Mouse (Mus musculus): ENCODE measurements around the gene Pla1a. TPM values are rescaled to one million over a fixed set of nuclear protein-coding genes. Genes with fewer than 3 reads are reported as not detected.
A peak's percentile ranks its signal among the peaks of the same experiment; 100 is the strongest.
"Not testable (repeated sequence)": the region's sequence is repeated elsewhere in the genome, so short reads cannot be mapped to it uniquely, and the experiment has no call there.

Gene Pla1a
- total RNA-seq, 4 experiments from 2014 or later = 2.5 to 4.7 (median 3.6) TPM

DNA sequence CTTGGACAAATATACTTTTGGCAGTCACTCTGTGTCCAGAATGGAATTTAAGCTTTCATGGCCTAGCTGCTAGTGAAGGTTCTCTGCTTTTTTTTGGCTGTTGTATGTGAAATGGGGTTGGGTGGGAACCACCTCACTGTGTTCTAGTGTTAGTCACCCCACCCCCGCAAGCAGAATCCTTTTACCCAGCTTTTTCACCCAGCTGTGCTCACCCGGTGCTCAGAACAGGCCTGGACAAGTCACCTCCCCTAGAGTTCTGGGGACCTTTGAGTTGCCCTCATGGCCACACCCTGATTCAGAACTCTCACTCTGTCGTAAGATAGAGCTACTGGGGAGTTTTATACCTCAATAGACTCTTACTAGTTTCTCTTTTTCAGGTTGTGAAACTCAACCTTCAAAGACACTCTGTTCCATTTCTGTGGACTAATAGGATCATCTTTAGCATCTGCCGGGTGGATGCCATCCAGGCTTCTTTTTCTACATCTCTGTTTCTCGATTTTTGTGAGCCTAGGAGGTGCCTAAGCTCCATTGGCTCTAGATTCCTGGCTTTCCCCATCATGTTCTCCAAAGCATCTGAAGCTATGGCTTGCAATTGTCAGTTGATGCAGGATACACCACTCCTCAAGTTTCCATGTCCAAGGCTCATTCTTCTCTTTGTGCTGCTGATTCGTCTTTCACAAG is 25.8 kb upstream of the Pla1a start:
- no peak for DNase-seq (ENCODE audit: low spot score in 2 of 2)

DNA sequence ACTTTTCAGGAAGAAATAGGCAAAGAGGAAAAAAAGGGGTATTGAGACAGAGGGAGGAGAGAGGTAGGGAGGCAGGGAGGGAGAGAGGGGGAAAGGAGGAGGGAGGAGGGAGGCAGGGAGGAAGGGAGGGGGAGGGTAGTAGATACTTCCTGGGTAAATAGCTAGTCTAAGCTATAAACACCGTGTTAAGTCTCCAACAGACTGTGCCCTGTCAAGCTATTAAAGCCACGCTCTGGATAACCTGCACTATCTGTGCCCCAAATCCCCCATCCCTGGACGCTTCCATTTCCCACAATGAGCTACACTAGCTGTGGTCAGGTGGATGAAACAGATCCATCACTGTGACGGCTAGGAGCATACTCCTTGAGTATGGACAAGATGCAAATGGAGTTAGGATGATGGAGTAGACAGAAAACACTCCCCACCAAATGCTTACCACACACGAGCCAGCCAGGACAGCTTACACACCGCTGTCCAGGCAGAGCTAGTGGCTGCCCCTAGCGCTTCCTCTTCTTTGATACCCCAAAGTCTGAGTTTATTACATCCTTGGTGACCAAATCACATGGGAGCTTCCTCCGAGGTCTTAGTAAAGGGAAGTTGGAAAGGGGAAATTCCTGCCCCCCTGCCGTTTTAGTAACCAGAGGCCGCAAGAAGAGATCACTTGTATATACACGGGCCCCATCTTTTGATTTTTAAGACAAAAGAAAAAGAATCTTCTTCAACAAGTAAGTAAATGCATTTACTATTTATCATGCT is 24.0 kb upstream of the Pla1a start:
- DNase-seq (ENCODE audit: low spot score in 2 of 2) = no peak

DNA sequence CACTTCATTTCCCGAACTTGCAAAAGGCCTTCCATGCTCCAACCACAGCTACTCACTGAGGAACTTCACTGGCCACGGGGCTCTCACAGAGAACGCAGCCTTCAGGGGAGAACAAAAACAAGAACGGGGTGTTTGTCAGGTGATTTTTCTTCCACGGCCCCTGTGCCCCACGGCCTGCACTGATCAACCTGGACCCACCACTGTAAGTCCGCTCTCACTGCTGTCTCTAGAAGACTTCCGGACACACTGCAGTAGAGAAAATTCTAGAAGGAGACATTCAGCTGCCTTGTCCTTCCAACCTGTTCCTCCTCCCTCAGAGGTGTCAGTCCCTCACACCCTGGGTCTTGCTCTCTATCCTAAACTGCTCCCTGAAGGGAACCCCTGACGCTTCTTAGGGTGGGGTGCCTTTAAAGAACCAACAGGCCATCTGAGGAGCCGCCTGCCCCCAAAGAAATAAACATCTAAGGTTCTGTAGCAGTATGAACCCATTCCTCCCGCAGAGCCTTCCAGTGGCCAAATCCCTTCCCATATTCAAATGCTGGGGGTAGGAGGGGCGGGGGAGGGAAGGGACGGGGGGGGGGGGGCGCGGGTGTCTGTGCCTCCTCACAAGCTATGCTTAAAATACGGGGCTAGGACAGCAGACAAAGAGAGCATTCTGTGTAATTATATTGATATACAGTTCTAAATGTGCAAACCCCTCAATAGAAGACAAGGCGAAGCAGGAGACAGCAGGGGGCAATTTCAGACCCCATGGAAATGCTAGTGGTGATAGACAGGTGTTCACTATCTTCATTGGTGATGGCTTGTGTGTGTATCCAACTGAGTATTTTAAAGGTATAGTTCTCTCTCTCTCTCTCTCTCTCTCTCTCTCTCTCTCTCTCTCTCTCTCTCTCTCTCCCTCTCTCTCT is 22.8 kb upstream of the Pla1a start, which contains the start of gene Cd80:
Cd80 (plus strand) TSS at position 51 of the 908 bp plus-strand sequence.
- no peak for DNase-seq (ENCODE audit: low spot score in 2 of 2)

DNA sequence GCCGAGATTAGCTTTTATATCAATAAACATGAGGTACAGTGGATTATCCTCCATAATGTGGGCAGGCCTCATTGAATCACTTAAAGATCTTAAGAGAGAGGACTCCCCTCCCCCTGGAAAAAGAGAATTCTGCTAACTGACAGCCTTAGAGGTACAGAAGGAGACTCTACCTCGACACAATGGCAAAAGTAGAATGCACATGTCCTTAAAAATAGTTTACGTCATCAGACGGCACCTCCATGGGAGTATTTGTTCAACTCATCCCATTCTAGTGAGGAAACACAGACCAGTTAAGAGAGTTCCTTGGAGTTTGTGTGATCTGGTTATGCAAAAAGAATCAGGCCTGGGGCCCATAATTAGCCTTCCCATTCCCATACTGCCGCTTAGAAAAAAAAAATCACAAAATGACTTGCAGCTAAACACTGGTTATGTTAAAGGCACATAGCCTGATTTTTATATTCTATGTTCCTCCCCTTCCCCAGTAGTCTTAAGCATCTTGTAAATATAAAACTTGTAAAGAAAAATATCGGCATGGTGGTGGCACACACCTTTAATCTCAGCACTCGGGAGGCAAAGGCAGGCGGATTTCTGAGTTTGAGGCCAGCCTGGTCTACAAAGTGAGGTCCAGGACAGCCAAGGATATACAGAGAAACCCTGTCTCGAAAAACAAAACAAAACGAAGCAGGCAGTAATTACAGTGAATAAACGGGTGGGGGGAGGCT is 21.7 kb upstream of the Pla1a start:
- DNase-seq (ENCODE audit: low spot score in 2 of 2) = no peak

DNA sequence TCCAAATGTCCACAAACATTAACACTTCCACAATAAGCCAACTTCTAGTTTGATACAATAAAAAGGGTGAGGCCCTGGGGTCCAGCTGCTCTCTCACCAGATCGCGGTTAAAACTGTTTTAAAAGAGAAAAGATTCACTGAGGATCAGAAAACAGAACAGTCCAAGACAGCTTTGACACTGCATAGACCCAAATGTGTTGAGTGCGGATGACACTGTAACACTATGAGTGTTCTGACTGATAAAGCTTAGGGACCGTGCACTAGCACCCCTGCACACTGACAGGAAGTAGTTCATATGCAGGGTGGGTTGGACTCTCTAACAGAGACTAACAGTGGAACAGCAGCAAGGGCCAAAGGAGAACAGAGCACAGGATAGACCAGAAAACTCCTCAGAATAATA is 21.0 kb upstream of the Pla1a start:
- no peak for DNase-seq (ENCODE audit: low spot score in 2 of 2)

DNA sequence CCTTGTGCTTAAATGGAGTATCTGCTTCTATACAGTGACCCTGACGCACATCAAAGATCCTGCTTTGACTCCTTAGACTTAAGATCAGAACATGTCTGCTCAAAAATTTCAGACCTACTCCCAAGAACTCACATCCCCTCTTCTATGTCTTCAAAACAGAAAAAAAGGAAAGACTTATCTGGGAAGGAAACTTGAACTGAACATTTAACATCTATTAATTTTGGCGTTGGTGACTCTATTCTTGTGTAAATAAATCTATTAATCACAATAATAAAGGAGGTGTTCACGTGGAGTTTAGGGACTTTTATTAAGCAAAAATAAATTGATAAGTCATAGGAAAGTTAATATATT is 20.2 kb upstream of the Pla1a start:
- no peak for DNase-seq (ENCODE audit: low spot score in 2 of 2)

DNA sequence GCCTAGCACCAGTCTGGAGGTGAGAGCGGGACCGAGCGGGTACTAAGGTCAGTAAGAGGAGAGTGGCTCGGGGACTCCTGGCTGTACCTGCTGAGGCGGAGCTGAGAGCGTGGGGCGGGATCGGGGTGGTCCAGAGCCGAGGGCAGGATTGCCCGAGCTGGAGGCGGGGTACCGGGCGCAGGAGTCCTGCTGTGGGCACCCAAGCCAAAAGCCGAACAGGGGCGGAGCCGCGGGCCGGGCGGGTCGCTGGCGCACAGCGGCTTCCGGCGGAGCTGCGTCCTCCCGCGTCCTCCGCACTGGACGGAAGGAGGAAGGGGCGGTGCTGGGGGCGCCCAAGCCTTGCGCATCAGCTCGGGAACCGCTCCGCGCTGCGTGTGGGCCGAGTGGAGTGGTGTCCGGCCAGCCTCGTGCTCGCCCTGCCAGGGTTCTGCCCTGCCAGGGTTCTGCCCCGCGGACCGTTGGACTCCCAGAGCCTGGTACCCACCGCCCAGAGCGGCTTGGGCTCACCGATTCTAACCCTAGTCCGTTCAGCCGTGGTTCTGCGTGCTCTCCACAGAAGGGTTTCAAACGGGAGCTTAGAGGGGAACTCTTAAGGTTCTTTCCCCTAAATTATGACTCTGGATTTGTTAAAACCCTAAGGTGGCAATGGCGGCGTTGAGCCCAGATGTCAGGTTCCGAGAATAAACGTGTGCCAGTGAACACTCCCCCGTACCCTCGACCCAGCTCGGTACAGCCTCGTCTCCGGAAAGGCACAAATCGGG is 19.7 kb upstream of the Pla1a start, which contains the start of gene Adprh:
Adprh (minus strand) TSS at position 262 of the 761 bp plus-strand sequence.
- peak; percentile 90 to 93 for DNase-seq (ENCODE audit: low spot score in 2 of 2)

DNA sequence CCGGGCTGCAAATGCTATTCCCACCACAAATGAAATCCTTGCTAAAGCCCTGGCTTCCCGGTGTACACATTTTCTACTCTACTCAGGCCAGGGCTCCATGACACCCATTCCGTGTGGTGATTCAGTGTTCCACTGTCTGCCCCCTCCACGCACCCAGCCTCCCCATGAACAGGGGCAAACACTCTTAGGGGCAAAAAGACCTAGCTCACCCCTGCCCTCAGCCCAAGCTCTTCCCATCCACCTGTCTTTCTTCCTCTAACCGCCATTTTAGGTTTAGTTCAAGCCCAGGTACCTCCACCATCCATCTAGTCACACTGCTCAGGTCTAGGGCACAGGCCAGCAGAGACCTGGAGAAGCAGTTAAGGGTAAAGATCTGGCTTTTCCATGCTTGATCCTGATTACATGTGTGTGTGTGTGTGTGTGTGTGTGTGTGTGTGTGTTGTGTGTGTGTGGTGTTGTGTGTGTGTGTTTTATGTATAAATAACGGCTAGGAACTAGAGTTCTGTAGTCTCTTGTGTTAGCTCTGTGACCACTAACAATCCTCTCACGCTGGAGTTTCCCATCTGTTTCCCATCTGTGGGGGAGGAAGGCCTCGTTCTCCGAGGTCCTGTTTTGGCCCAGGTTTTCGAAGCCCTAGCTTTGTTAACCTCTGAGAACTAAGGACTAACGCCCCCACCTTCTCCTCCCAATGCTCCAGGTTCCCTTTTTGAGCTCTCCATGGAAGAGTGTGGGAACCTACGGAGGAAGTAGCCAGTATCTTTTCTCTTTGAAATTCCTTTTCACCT is 18.7 kb upstream of the Pla1a start:
- no peak for DNase-seq (ENCODE audit: low spot score in 2 of 2)

DNA sequence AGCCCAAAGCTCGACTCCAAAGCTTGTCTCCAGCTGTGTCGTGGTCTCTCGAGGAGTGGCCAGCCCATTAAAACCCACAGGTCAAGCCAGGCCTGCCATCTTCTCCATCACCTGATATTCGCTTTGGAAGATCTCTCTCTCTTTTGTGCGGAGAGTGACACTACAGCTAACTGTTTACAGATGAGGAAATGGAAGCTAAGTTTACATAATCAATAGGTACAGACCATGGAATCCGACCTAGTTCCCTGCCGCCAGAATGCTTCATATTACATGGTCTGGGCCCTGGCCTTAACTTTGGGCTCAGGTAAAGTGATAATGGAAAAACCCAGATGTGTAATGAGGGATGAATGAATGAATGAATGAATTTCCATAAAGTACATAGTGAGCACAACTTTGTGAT is 17.8 kb upstream of the Pla1a start:
- no peak for DNase-seq (ENCODE audit: low spot score in 2 of 2)

DNA sequence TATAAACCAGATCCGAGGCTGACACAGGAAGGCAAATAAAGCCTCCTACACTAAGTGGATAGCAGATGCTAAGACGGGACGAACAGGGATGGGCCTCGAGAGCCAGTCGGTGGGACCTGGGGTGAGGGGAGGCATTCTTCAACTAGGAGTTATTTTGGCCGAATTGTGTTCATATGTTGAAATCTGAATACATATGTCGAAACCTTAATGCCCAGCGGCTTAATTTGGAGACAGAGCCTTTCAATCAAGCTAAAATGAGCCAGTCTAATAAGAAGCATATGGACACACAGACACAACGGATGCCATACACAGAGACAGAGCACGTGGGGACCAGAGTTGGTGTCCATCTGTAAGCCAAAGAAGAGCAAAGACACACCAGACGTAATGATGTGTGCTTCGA is 15.5 kb upstream of the Pla1a start:
- DNase-seq (ENCODE audit: low spot score in 2 of 2) = no peak

DNA sequence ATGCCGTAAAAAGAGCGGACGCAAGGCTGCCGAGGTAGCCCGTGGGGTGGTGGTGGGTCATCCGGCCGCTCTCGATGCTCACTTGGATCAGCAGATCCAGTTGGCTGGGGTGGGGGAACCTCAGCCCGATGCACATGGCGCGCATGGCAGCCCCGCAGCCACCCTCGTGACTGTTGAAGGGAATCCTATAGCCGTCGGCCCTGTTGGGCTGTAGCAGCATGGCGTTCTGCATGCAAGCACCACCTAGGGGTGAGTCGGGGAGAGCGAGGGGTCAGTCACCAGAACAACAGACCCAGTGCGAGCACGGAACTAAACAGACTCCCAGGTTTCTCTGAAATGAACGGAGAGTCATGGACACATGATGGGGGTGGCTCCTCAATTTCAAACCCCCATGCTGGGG is 14.4 kb upstream of the Pla1a start:
- no peak for DNase-seq (ENCODE audit: low spot score in 2 of 2)

DNA sequence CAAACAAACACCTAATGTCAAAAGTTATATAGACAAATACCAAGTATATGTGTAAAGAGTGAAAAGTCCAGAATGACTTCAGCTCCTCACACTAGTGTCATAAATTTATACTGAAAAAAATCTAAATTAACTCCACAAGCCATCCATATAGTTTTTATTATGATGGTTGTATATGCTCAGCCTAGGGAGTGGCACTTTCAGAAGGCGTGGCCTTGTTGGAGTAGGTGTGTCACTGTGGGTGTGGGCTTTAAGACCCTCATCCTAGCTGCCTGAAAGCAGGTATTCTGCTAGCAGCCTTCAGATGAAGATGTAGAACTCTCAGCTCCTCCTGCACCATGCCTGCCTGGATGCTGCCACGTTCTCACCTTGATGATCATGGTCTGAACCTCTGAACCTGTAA is 13.2 kb upstream of the Pla1a start:
- not testable (repeated sequence) for DNase-seq (ENCODE audit: low spot score in 2 of 2)

DNA sequence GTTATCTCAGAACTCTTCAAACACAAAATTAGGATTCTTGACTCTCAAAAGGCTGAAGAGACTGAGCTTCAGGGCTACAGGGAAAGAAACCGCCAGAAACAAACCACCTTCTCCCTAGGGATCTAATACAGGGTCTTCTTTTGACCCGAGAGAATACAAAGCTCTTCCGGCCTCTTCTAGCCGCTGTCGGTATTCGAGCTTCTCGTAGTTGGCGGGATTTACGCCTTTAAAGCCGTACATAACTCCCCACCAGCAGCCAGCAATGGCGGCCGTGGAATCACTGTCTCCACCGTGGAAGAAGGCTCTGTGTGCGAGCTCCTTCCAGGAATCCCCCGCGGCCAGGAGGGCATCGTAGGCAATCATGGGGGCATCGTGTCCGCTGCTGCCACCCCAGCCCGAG is 12.6 kb upstream of the Pla1a start:
- DNase-seq (ENCODE audit: low spot score in 2 of 2) = no peak

DNA sequence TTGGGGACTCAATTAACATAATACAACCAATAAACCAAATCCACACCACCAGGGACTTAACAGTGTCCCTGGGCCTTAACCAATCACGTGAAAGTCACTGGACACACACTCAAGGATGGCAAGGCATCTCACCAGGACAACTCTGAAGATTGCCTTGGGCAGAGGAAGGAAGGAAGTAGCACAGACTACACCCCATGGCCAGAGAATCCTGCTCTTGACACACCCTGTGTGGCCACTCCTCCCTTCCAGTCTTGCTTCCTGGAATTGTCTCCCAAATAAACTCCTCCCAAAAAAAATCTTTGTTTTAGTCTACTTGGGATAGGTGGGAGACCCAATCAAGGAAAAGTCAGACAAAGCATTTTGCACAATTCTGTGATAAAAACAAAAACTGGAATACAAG is 12.1 kb upstream of the Pla1a start:
- DNase-seq (ENCODE audit: low spot score in 2 of 2) = no peak

DNA sequence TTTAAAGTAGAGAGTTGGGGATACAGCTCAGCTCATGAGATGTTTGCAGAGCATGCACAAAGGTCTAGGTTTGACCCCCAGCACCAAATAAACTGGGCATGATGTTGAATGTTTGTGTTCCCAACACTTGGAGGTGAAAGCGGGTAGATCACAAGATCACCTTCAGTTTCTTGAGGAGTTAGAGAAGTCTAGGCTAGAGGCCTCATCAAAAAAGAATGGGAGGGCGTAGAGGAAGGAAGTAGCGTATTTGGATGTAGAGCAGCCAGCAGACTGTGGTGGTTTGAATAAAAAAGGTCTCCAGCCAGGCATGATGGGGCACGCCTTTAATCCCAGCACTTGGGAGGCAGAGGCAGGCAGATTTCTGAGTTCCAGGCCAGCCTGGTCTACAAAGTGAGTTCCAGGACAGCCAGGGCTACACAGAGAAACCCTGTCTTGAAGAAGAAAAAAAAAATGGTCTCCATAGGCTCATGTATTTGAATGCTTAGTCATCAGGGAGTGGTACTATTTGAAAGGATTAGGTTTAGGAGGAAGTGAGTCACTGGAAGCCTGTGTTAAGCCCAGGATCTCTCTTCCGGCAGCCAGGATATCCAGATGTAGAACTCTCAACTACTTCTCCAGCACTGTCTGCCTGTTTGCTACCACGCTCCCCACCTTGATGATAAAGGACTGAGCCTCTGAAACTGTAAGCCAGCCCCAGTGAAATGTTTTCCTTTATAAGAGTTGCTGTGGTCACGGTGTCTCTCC is 10.9 kb upstream of the Pla1a start:
- no peak for DNase-seq (ENCODE audit: low spot score in 2 of 2)

DNA sequence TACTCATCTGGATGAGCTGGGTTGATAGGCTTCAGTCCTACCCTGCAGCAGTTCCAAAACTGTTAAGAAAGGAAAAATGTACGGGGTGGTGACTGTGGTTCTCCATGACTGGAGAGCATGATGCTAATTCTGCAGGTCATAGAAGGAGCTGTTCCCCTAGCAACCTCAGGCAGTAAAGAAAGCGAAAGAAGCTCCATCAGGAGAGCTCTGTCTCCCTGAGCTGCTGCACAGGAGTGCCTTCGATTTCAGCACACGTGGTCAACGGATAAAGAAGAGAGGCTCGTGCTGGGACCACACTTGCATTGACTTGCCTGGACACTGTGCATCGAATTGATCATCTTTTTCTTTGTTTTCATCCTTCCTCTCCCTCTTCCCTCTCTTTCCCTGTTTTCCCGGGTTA is 9.3 kb upstream of the Pla1a start:
- no peak for DNase-seq (ENCODE audit: low spot score in 2 of 2)

DNA sequence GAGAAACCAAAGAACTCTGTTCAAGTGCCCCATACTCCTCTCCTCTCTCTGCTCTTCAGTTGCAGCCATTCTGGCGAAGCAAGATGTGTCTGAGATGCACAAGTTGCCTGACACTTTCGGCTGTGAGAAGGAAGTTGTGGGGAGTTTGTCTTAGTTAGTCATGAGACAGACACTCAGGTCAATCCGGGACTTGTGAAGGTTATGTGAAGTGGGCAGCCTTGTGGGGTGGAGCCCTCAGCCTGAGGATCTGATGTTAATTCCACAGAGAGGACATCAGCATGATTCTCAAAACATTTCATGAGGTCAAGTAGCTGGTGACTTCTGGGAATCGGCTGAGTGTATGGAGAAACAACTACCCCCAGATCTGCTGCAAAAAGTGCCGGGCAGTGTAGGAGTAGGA is 8.7 kb upstream of the Pla1a start:
- DNase-seq (ENCODE audit: low spot score in 2 of 2) = no peak

DNA sequence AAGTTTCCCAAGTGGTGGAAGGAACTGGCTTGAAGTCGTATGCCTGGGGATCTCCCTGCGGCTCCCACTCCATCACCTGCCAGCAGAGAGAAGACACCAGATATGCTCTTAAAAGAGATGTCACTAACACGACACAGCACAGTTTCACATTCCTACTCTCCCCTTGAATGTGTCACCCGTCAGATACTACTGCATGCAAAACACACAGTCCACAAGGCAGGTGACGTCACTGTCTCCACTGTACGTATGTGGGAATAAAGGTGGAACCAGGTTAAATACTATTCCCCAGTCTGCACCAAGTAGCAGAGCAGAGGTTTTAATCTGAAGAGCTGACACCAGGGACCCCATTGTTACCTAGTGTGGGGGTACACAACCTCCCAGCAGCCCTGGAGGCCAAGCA is 7.5 kb upstream of the Pla1a start:
- DNase-seq (ENCODE audit: low spot score in 2 of 2) = no peak

DNA sequence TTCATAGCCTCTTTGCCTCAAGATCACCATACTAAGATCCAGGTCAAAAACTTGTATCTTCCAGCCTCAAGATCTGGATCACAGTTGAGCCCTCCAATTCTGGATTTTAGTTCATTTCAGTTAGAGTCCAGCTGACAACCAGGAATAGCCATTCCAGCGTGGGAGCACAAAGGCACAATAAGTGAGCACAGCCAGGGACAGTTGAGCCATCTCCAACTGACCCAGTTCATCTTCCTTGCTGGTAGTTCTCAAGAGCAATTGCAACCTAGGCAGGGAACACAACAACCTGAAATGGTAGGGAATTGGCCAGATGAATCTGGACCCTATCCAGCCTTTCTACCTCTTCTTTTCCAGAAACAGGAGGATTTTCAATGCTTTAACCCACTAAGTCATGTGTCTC is 6.2 kb upstream of the Pla1a start:
- DNase-seq (ENCODE audit: low spot score in 2 of 2) = no peak

All from gastrocnemius, adult 8-10 months (tissue).